Mouse (Mus musculus) liver, embryonic 15.5 days (tissue): ENCODE measurements around the gene Skil. TPM values are rescaled to one million over a fixed set of nuclear protein-coding genes. Genes with fewer than 3 reads are reported as not detected.
"Not testable (repeated sequence)": the region's sequence is repeated elsewhere in the genome, so short reads cannot be mapped to it uniquely, and the experiment has no call there.

Experiments
- ATAC-seq: fragments of 200-750 bp; cut with Nextera tagmentation; 2 replicates; pipeline ENCODE4 v1.8.0; 2017; ENCODE audit warnings: moderate number of reproducible peaks, mild to moderate bottlenecking, moderate library complexity; ENCODE audit not compliant: insufficient read depth
- H3K27ac ChIP-seq: fragments of 300-500 bp; sonication (generic); replicated peaks from 2 replicates; pipeline ENCODE4 v1.5.1; 2015; ENCODE audit warnings: mild to moderate bottlenecking, inconsistent platforms
- H3K27me3 ChIP-seq: fragments of 300-500 bp; sonication (generic); 2 replicates; pipeline ENCODE4 v1.6.1; 2015; ENCODE audit warnings: mild to moderate bottlenecking, inconsistent platforms
- H3K36me3 ChIP-seq: fragments of 300-500 bp; sonication (generic); replicated peaks from 2 replicates; pipeline ENCODE4 v1.6.1; 2015; ENCODE audit warnings: moderate library complexity, mild to moderate bottlenecking, inconsistent platforms
- H3K4me1 ChIP-seq: fragments of 300-500 bp; sonication (generic); replicated peaks from 2 replicates; pipeline ENCODE4 v1.6.1; 2015; ENCODE audit warnings: inconsistent platforms
- H3K4me2 ChIP-seq: fragments of 300-500 bp; sonication (generic); 2 replicates; pipeline ENCODE4 v1.6.1; 2015; ENCODE audit warnings: moderate library complexity, mild to moderate bottlenecking, inconsistent platforms
- H3K4me3 ChIP-seq: fragments of 300-500 bp; sonication (generic); replicated peaks from 2 replicates; pipeline ENCODE4 v1.5.1; 2015; ENCODE audit warnings: mild to moderate bottlenecking, inconsistent platforms
- H3K9ac ChIP-seq: fragments of 300-500 bp; sonication (generic); 2 replicates; pipeline ENCODE4 v1.6.1; 2015; ENCODE audit warnings: moderate library complexity, mild to moderate bottlenecking, inconsistent platforms
- H3K9me3 ChIP-seq: fragments of 300-500 bp; sonication (generic); replicated peaks from 2 replicates; pipeline ENCODE4 v1.6.1; 2016; ENCODE audit warnings: inconsistent platforms
- WGBS: fragments of 180-500 bp; shearing (Covaris S2); methylation state at CpG from one replicate; pipeline ENCODE4 v1.1.7; 2015; ENCODE audit warnings: mixed read lengths; ENCODE audit not compliant: insufficient replicate concordance; 5-methylcytosine and 5-hydroxymethylcytosine counted together
- polyA plus RNA-seq: library from polyadenylated mRNA; unstranded; fragments of >200 nt; fragmentation: Nextera tagmentation; extraction: Ambion mirVana; gene quantifications from 2 replicates; pipeline ENCODE4 v1.2.1, GENCODE M21; 2015

Gene Skil
- polyA plus RNA-seq, 1 experiment from 2014 or later, result 4.3 TPM

- no peak overlapping the region for H3K9ac ChIP-seq
- H3K4me2 ChIP-seq, result no peak overlapping the region
- H3K9me3 ChIP-seq, result no peaks in the 10 kb centered on the region
- H3K36me3 ChIP-seq, result no peaks in the 10 kb centered on the region
- no peak for ATAC-seq
- peaks cover 17% of the 10 kb centered on the region for H3K4me1 ChIP-seq
- H3K27me3 ChIP-seq, result no peaks in the 10 kb centered on the region; the same call in 1 of the 2 replicates
- 26% methylated on average over 4 of the region's 4 CpGs for WGBS
- no peak overlapping the region for H3K4me3 ChIP-seq
- H3K27ac ChIP-seq, result no peak overlapping the region
Observed at GRCm38 (mm10) chr3:31129766-31130165, 34.9 kb downstream of the Skil start.

- peak; percentile 7 for ATAC-seq
- 8% methylated on average over 5 of the region's 5 CpGs for WGBS
- Histone ChIP-seq H3K4me1 (peaks cover 32% of the 10 kb centered on the region), H3K4me2 (peak overlapping the region; percentile 47), H3K9ac (no peak overlapping the region), H3K9me3 (no peaks in the 10 kb centered on the region), H3K36me3 (no peaks in the 10 kb centered on the region), H3K4me3 (no peak overlapping the region), H3K27ac (peak overlapping the region; percentile 73), H3K27me3 (no peaks in the 10 kb centered on the region; the same call in 1 of the 2 replicates)
Observed at GRCm38 (mm10) chr3:31133664-31134063, 38.8 kb downstream of the Skil start.

GRCm38 (mm10) chr3:31134246-31134645, 39.4 kb downstream of the Skil start:
- Histone ChIP-seq H3K27ac (peak overlapping the region; percentile 73), H3K4me3 (peak overlapping the region; percentile 1; the same call in 1 of the 2 replicates), H3K9ac (no peak overlapping the region), H3K4me1 (peaks cover 32% of the 10 kb centered on the region), H3K36me3 (no peaks in the 10 kb centered on the region), H3K9me3 (no peaks in the 10 kb centered on the region), H3K27me3 (no peaks in the 10 kb centered on the region; the same call in 1 of the 2 replicates), H3K4me2 (peak overlapping the region; percentile 47)
- whole genome bisulfite sequencing, result 27% methylated on average over 8 of the region's 8 CpGs
- peak; percentile 96 for ATAC-seq

GRCm38 (mm10) chr3:31134696-31135095, 39.8 kb downstream of the Skil start:
- Histone ChIP-seq H3K9me3 (no peaks in the 10 kb centered on the region), H3K36me3 (no peaks in the 10 kb centered on the region), H3K4me1 (peaks cover 32% of the 10 kb centered on the region), H3K4me3 (peak overlapping the region; percentile 1; the same call in 1 of the 2 replicates), H3K27ac (peak overlapping the region; percentile 73), H3K9ac (no peak overlapping the region), H3K27me3 (no peaks in the 10 kb centered on the region; the same call in 1 of the 2 replicates), H3K4me2 (peak overlapping the region; percentile 47)
- 36% methylated on average over 7 of the region's 7 CpGs for WGBS
- peak; percentile 16; the same call in 1 of the 2 replicates for ATAC-seq

GRCm38 (mm10) chr3:31136591-31136990, 41.7 kb downstream of the Skil start:
- ATAC-seq, H3K27me3 ChIP-seq, H3K4me2 ChIP-seq, H3K27ac ChIP-seq, H3K9ac ChIP-seq, H3K36me3 ChIP-seq, H3K4me3 ChIP-seq, H3K9me3 ChIP-seq: not testable (repeated sequence)
- 44% methylated on average over 4 of the region's 4 CpGs for WGBS
- peaks cover 32% of the 10 kb centered on the region for H3K4me1 ChIP-seq

GRCm38 (mm10) chr3:31138454-31139424, 43.9 kb downstream of the Skil start:
- no peak overlapping the region for H3K4me3 ChIP-seq
- H3K9me3 ChIP-seq, result no peaks in the 10 kb centered on the region
- WGBS, result 49% methylated on average over 13 of the region's 13 CpGs
- no peaks in the 10 kb centered on the region for H3K36me3 ChIP-seq
- H3K27me3 ChIP-seq, result no peaks in the 10 kb centered on the region
- peaks cover 25% of the 10 kb centered on the region for H3K4me1 ChIP-seq
- H3K27ac ChIP-seq, result no peak overlapping the region
- no peak overlapping the region for H3K4me2 ChIP-seq
- no peak for ATAC-seq
- H3K9ac ChIP-seq, result no peak overlapping the region

- Histone ChIP-seq H3K4me2 (no peak overlapping the region), H3K9ac (no peak overlapping the region), H3K36me3 (no peaks in the 10 kb centered on the region), H3K27ac (no peak overlapping the region), H3K4me1 (0 out of 2 replicates have a peak, but pooled peaks cover 6% of the 10 kb centered on the region), H3K4me3 (no peak overlapping the region), H3K9me3 (no peaks in the 10 kb centered on the region), H3K27me3 (peaks cover 3% of the 10 kb centered on the region; the same call in 1 of the 2 replicates)
- 65% methylated on average over 4 of the region's 4 CpGs for WGBS
- no peak for ATAC-seq
Observed at GRCm38 (mm10) chr3:31141621-31142020, 46.8 kb downstream of the Skil start.

GRCm38 (mm10) chr3:31145222-31145621, 50.4 kb downstream of the Skil start:
- 0 out of 2 replicates have a peak overlapping the region, but pooled peaks have one; percentile 44 for H3K4me2 ChIP-seq
- peaks cover 14% of the 10 kb centered on the region; the same call in 1 of the 2 replicates for H3K4me1 ChIP-seq
- H3K27ac ChIP-seq, H3K36me3 ChIP-seq, H3K4me3 ChIP-seq, H3K9me3 ChIP-seq, H3K9ac ChIP-seq, ATAC-seq: not testable (repeated sequence)
- 69% methylated on average over 11 of the region's 11 CpGs for WGBS
- peaks cover 27% of the 10 kb centered on the region for H3K27me3 ChIP-seq

- H3K4me2 ChIP-seq, result peak overlapping the region; percentile 44
- no peak overlapping the region for H3K27ac ChIP-seq
- WGBS, result 7% methylated on average over 14 of the region's 14 CpGs
- H3K27me3 ChIP-seq, result peaks cover 29% of the 10 kb centered on the region
- peaks cover 14% of the 10 kb centered on the region; the same call in 1 of the 2 replicates for H3K4me1 ChIP-seq
- no peaks in the 10 kb centered on the region for H3K9me3 ChIP-seq
- no peak overlapping the region for H3K4me3 ChIP-seq
- peak; percentile 52; the same call in 1 of the 2 replicates for ATAC-seq
- H3K9ac ChIP-seq, result no peak overlapping the region
- H3K36me3 ChIP-seq, result no peaks in the 10 kb centered on the region
Observed at GRCm38 (mm10) chr3:31145641-31146290, 50.9 kb downstream of the Skil start.

- 48% methylated on average over 7 of the region's 7 CpGs for WGBS
- H3K4me3 ChIP-seq, result no peak overlapping the region
- peaks cover 14% of the 10 kb centered on the region; the same call in 1 of the 2 replicates for H3K4me1 ChIP-seq
- H3K36me3 ChIP-seq, result no peaks in the 10 kb centered on the region
- no peaks in the 10 kb centered on the region for H3K9me3 ChIP-seq
- H3K27me3 ChIP-seq, result peaks cover 29% of the 10 kb centered on the region
- no peak overlapping the region for H3K27ac ChIP-seq
- no peak overlapping the region for H3K4me2 ChIP-seq
- H3K9ac ChIP-seq, result no peak overlapping the region
- ATAC-seq, result no peak
Observed at GRCm38 (mm10) chr3:31148595-31148994, 53.7 kb downstream of the Skil start.

GRCm38 (mm10) chr3:31149706-31150105, 54.8 kb downstream of the Skil start, which contains the start of gene Cldn11:
Gene Cldn11 (plus strand): TSS chr3:31149920.
- Histone ChIP-seq H3K4me2 (peak within 1 kb of the TSS; percentile 60), H3K4me1 (peaks cover 14% of the 10 kb centered on the region; the same call in 1 of the 2 replicates), H3K36me3 (no peaks in the 10 kb centered on the region), H3K9ac (no peak within 1 kb of the TSS), H3K27ac (no peak within 1 kb of the TSS), H3K27me3 (peaks cover 29% of the 10 kb centered on the region), H3K4me3 (peak within 1 kb of the TSS; percentile 15), H3K9me3 (no peaks in the 10 kb centered on the region)
- WGBS, result 0% methylated on average over 33 of the region's 33 CpGs
- ATAC-seq, result no peak
